Mouse (Mus musculus) small intestine, adult 2 months (tissue): ENCODE measurements around the gene Focad. TPM values are rescaled to one million over a fixed set of nuclear protein-coding genes. Genes with fewer than 3 reads are reported as not detected.

ENCODE experiments used
- H3K27ac ChIP-seq: fragments of 200-500 bp; 2 replicates; pipeline ENCODE4 v1.5.1; 2012; ENCODE audit warnings: low read depth, low read length, control low read depth, inconsistent platforms; ENCODE audit not compliant: insufficient read depth
- H3K27me3 ChIP-seq: fragments of 200-500 bp; 2 replicates; pipeline ENCODE4 v1.6.1; 2012; ENCODE audit warnings: mild to moderate bottlenecking, moderate library complexity, low read length, inconsistent platforms; ENCODE audit not compliant: control insufficient read depth, insufficient read depth
- H3K36me3 ChIP-seq: fragments of 200-500 bp; 2 replicates; pipeline ENCODE4 v1.6.1; 2012; ENCODE audit warnings: mild to moderate bottlenecking, low read length, control low read depth, inconsistent platforms; ENCODE audit not compliant: control insufficient read depth, insufficient read depth
- H3K4me1 ChIP-seq: fragments of 200-500 bp; 2 replicates; pipeline ENCODE4 v1.6.1; 2012; ENCODE audit warnings: low read length, inconsistent platforms, mixed read lengths; ENCODE audit not compliant: control insufficient read depth, insufficient read depth, insufficient read length
- H3K4me3 ChIP-seq: fragments of 200-500 bp; 2 replicates; pipeline ENCODE4 v1.5.1; 2012; ENCODE audit warnings: low read depth, mild to moderate bottlenecking, control low read depth, inconsistent platforms, low read length, moderate library complexity
- CTCF ChIP-seq: fragments of 200-500 bp; IDR thresholded peaks from 2 replicates; pipeline ENCODE4 v1.5.1; 2012; ENCODE audit warnings: low read depth, mild to moderate bottlenecking, control low read depth, inconsistent platforms, low read length, moderate library complexity, mixed read lengths; ENCODE audit not compliant: insufficient replicate concordance, insufficient read length; ENCODE audit errors: extremely low read depth
- POLR2A ChIP-seq: fragments of 200-500 bp; IDR thresholded peaks from 2 replicates; pipeline ENCODE4 v1.6.1; 2012; ENCODE audit warnings: low read depth, mild to moderate bottlenecking, control low read depth, inconsistent platforms, low read length, moderate library complexity
- WGBS: fragments of 180-500 bp; shearing (Covaris S2); methylation state at CpG from one replicate; pipeline ENCODE4 v1.1.7; 2018; 5-methylcytosine and 5-hydroxymethylcytosine counted together
- polyA plus RNA-seq: library from polyadenylated mRNA; depleted of rRNA; stranded (reverse); fragments of >200 nt; gene quantifications from 2 replicates; pipeline ENCODE4 v1.2.3, GENCODE M21; 2012

Gene Focad
- polyA plus RNA-seq, 1 experiment = 2.2 TPM

DNA sequence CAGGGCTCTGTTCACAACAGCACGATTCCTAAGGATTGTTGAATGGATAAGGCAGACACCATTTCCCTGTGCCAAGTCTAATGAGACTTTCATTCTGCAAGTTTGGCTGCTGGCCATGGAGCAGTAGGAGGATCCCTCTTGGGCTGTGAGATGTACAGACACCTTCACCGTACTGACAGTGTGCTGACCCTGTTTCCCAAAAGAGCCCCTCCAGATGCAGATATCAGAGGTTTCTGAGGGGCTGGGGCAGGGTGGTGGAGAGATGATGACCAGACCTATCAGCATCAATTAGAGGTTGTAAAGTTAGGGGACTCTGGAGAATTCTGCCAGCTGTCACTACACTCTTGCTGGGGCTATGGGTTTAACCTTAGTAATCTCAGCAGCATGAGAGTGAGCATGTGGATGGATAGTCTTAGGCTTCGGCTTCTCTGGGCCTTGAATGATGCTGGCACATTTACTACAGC lies 115.0 kb downstream of the Focad start:
- Histone ChIP-seq H3K36me3 (no peaks in the 10 kb centered on the region), H3K4me3 (no peak overlapping the region), H3K27ac (no peak overlapping the region), H3K4me1 (no peaks in the 10 kb centered on the region), H3K27me3 (no peaks in the 10 kb centered on the region)
- 58% methylated on average over 3 of the region's 3 CpGs for WGBS
- no peak for TF ChIP-seq POLR2A
- TF ChIP-seq CTCF = no peak

DNA sequence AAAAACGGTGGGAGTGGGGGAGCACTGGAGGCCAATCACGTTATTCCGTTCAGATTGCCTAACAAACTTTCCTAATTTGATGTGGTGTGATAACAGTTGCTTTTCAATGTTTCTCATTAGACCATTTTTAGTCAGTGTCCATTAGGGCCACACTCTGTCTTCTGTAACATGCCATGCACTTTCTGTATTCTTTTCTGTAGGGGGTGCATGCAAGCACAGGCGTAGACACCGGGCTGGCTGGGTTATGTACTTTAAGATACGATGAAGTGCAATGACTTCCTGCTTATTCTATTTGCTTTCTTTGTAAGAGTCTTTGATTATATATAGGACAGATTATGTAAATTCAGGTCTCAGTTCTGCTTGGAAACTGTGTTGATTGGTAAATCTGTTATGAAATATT lies 116.2 kb downstream of the Focad start:
- Histone ChIP-seq H3K4me3 (no peak overlapping the region), H3K27ac (no peak overlapping the region), H3K4me1 (no peaks in the 10 kb centered on the region), H3K36me3 (no peaks in the 10 kb centered on the region), H3K27me3 (no peaks in the 10 kb centered on the region)
- WGBS = 73% methylated on average over 6 of the region's 6 CpGs
- no peak for TF ChIP-seq CTCF
- TF ChIP-seq POLR2A = no peak

DNA sequence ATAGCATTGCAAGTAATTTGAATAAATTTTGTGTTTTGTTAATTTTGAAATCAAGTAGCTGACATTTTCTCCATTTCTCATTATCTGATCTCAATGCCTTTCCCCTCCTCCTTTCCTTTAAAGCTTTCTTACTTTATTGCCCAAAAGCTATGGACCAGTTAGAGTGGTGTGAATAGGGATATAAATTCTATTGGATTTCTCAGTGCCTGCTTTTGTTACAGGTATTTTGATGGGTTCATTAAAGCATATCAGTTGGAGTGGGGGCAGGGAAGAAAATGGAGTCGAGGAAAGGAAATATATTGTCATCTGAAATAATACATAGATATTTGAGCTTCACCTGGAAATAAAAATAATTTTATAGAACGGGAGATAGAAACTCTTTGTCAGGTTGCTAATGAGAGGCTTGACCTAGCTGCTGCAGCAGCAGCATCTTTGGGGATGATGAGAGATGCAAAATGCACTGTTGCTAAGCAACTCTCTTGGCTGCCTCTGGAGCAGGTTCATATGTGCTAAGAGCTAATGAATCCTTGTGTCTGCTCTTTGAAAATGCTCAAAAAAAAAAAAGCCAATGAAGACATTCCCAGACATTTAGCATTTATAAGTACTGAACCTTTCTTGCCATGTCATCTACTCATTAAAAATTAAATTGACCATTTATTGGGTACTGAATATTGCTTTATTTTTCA lies 116.9 kb downstream of the Focad start:
- TF ChIP-seq CTCF = no peak
- no peak for TF ChIP-seq POLR2A
- Histone ChIP-seq H3K36me3 (no peaks in the 10 kb centered on the region), H3K27me3 (no peaks in the 10 kb centered on the region), H3K4me1 (no peaks in the 10 kb centered on the region), H3K27ac (no peak overlapping the region), H3K4me3 (no peak overlapping the region)
- WGBS = 86% methylated on average over 2 of the region's 2 CpGs

DNA sequence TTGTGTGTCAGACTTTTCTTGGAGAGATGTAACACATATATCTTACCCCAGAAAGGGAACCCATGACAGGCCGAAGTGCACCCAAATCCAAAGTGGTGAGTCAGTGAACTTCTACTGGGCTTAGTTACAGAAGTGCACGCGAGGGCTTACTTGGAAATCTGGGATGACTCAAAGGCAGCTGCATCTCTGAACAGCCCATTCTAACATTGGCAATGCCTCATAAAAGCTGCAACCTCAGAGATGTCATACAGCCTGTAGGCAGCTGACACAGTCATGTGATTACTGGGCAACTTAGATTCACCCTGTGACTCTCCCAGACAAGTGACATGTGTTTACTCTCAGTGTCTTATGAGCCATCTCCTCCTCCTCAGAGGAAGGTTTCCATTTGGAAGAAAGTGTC lies 119.5 kb downstream of the Focad start:
- Histone ChIP-seq H3K36me3 (no peaks in the 10 kb centered on the region), H3K27me3 (no peaks in the 10 kb centered on the region), H3K4me3 (no peak overlapping the region), H3K27ac (no peak overlapping the region), H3K4me1 (no peaks in the 10 kb centered on the region)
- 85% methylated on average over 3 of the region's 3 CpGs for WGBS
- TF ChIP-seq POLR2A = no peak

DNA sequence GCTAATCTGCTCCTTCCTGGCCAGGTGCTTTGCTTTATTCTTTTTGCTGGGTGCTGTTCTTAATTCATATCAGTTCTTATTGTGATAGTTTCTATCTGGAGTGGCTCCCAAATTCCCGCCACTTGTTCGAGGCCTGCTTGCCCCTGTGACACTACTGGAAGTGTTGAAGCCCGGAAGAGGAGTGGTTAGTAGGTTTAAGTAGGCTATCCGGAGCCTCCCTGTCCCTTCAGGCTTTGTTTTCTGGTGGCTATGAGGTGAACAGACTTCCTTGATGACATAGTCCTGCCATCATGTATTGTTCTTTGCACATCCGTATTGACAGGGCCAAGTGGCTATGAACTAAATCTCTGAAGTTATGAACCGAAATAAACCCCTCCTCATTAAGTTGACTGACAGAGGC lies 123.9 kb downstream of the Focad start:
- no peaks in the 10 kb centered on the region for H3K27me3 ChIP-seq
- TF ChIP-seq CTCF (no peak), POLR2A (no peak)
- H3K4me3 ChIP-seq = no peak overlapping the region
- no peaks in the 10 kb centered on the region for H3K36me3 ChIP-seq
- WGBS = 87% methylated on average over 6 of the region's 6 CpGs
- no peaks in the 10 kb centered on the region for H3K4me1 ChIP-seq
- H3K27ac ChIP-seq = no peak overlapping the region

DNA sequence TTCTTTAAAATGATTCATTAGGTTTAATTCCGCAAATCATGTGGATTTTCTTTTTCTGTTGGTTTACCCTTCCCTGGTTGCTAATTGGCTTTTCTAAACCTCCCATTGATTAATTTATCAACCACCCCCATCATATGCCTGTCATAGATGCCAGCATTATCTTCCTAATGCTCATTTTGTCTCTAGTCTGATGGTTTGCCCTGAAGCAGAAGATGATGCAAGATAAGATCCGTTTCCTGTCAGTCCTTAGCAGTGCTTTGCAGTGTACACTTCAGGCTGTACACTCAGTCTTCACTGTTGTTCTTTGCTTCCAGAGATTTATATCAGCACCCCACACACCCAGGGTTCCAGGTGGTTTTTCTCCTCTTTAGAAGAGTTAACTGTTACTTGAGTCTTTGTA lies 124.4 kb downstream of the Focad start:
- WGBS = 69% methylated on average over 2 of the region's 2 CpGs
- Histone ChIP-seq H3K36me3 (no peaks in the 10 kb centered on the region), H3K27ac (no peak overlapping the region), H3K4me1 (no peaks in the 10 kb centered on the region), H3K4me3 (no peak overlapping the region), H3K27me3 (no peaks in the 10 kb centered on the region)
- TF ChIP-seq CTCF (no peak), POLR2A (no peak)

DNA sequence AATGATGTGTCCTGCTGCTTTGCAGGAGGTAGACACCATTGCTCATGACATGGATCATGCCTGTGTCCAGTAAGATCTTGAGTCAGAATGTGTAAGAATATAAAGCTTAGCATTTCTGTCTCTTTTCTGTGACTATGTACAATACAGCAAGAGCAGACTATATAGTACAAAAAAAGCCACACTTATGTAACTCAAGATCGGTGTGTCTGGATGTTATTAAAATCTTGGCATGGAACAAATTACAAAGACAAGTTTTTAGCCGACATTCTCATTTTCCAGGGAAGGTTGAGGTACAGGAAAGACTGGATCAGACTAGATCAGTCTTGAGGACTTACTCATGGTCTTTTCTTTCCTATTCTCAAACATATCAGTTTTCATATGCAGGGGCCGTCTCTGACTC lies 136.9 kb downstream of the Focad start:
- 95% methylated on average over 3 of the region's 3 CpGs for WGBS
- no peaks in the 10 kb centered on the region for H3K27me3 ChIP-seq
- no peak for TF ChIP-seq CTCF
- TF ChIP-seq POLR2A = no peak
- H3K4me3 ChIP-seq = no peak overlapping the region
- H3K36me3 ChIP-seq = no peaks in the 10 kb centered on the region
- no peaks in the 10 kb centered on the region for H3K4me1 ChIP-seq
- no peak overlapping the region for H3K27ac ChIP-seq

DNA sequence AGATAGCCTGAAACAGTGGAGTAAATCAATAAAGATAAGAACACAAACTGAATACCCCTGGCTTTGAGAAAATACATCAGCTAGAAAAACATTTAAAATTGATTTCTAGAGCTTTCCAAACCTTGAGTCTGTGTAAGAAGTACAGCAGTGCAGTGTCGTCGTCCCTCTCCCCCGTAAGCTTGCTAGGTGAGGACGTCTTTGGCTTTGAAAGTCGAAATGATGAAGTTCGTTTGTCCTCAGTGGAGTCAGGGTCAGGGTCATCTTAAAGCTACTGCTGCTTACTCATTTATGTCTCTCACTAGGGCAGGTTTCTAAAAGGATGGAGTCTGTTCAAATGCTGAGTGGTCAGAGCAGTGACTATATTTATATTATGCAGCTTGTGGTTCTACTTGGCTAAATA lies 141.5 kb downstream of the Focad start:
- Histone ChIP-seq H3K4me1 (no peaks in the 10 kb centered on the region), H3K27me3 (no peaks in the 10 kb centered on the region), H3K4me3 (no peak overlapping the region), H3K27ac (no peak overlapping the region), H3K36me3 (no peaks in the 10 kb centered on the region)
- WGBS = 71% methylated on average over 6 of the region's 6 CpGs
- no peak for TF ChIP-seq CTCF
- TF ChIP-seq POLR2A = no peak
